Mouse (Mus musculus) hindlimb bud, embryonic 11.5 days (tissue): ENCODE measurements at regions not wholly inside any gene's neighbourhood (a gene's known extent, or its start where the extent isn't known, plus 50 kb on each side); places are given as distances from the start of the nearest gene placed in this dataset.

Experiments
- DNase-seq: peaks from one replicate; pipeline ENCODE4 v3.0.0-alpha.2; 2012; ENCODE audit warnings: low read depth, low spot score; ENCODE audit errors: extremely low spot score

- no peak for DNase-seq
Measured at GRCm38 (mm10) chr1:45575131-45575530, 72.0 kb upstream of the Col5a2 start.

GRCm38 (mm10) chr1:45580466-45580865, 77.4 kb upstream of the Col5a2 start:
- no peak for DNase-seq

GRCm38 (mm10) chr1:45587351-45588025, 84.4 kb upstream of the Col5a2 start:
- no peak for DNase-seq

- DNase-seq = no peak
Measured at GRCm38 (mm10) chr1:45597316-45597715, 94.2 kb upstream of the Col5a2 start.

- DNase-seq = no peak
Measured at GRCm38 (mm10) chr1:45599421-45599820, 96.3 kb upstream of the Col5a2 start.

GRCm38 (mm10) chr1:45600011-45600410, 96.9 kb upstream of the Col5a2 start:
- DNase-seq = no peak

- no peak for DNase-seq
Measured at GRCm38 (mm10) chr1:45605571-45605970, 102.5 kb upstream of the Col5a2 start.

GRCm38 (mm10) chr1:45608316-45608715, 105.2 kb upstream of the Col5a2 start:
- DNase-seq = no peak

- DNase-seq = no peak
Measured at GRCm38 (mm10) chr1:45619008-45619407, 115.9 kb upstream of the Col5a2 start.

GRCm38 (mm10) chr1:45625921-45626320, 122.8 kb upstream of the Col5a2 start:
- DNase-seq = no peak

- DNase-seq = no peak
Measured at GRCm38 (mm10) chr1:45626733-45627132, 123.7 kb upstream of the Col5a2 start.

GRCm38 (mm10) chr1:45627840-45628239, 124.8 kb upstream of the Col5a2 start:
- DNase-seq = peak; percentile 42

- DNase-seq = no peak
Measured at GRCm38 (mm10) chr1:45647301-45647700, 144.2 kb upstream of the Col5a2 start.

GRCm38 (mm10) chr1:45653248-45653647, 141.7 kb upstream of the Wdr75 start:
- no peak for DNase-seq

- DNase-seq = no peak
Measured at GRCm38 (mm10) chr1:45663882-45664520, 131.0 kb upstream of the Wdr75 start.

- peak; percentile 53 for DNase-seq
Measured at GRCm38 (mm10) chr1:45672443-45673156, 122.4 kb upstream of the Wdr75 start.

GRCm38 (mm10) chr1:45675771-45676439, 119.1 kb upstream of the Wdr75 start:
- DNase-seq = peak; percentile 87

GRCm38 (mm10) chr1:45679964-45680709, 114.8 kb upstream of the Wdr75 start:
- DNase-seq = no peak

GRCm38 (mm10) chr1:45700893-45701292, 94.1 kb upstream of the Wdr75 start:
- no peak for DNase-seq

- DNase-seq = no peak
Measured at GRCm38 (mm10) chr1:45701516-45701915, 93.5 kb upstream of the Wdr75 start.

- no peak for DNase-seq
Measured at GRCm38 (mm10) chr1:45723369-45723768, 71.6 kb upstream of the Wdr75 start.
